Mouse (Mus musculus) adrenal gland, adult 2 months (tissue): ENCODE measurements around the gene Retreg3. TPM values are rescaled to one million over a fixed set of nuclear protein-coding genes. Genes with fewer than 3 reads are reported as not detected.
"Not testable (repeated sequence)": the region's sequence is repeated elsewhere in the genome, so short reads cannot be mapped to it uniquely, and the experiment has no call there.

Experiments used
- DNase-seq: peaks from one replicate; pipeline ENCODE4 v3.0.0; 2021
- polyA plus RNA-seq: library from polyadenylated mRNA; depleted of rRNA; stranded (reverse); fragments of >200 nt; gene quantifications from 2 replicates; pipeline ENCODE4 v1.2.3, GENCODE M21; 2012
- total RNA-seq, 2 experiments: library from RNA; stranded (reverse); gene quantifications; 2 replicates each; pipeline ENCODE4 v1.2.3; 2021

The Retreg3 gene
- total and polyA plus RNA-seq, 3 experiments: 46.9 to 50.9 (median 50.7) TPM

DNA sequence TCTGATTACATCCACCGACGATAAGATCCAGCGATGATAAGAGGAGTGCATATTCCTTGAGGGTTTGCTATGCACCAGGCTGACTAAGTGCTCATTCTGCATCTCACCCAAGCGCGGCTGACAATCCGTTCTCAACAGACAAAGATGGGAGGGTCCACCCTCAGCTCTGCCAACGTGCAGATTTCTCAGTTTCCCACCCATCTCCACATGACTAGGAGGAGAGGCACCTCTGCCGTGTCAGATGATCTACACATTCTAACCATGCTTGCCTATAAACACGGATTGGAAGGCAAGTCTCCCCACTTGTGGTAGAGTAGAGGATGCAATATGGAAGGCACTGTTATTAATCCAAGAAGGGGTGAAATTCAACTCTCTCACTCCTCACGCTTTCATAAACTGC lies 29.1 kb upstream of the Retreg3 start:
- DNase-seq: no peak

DNA sequence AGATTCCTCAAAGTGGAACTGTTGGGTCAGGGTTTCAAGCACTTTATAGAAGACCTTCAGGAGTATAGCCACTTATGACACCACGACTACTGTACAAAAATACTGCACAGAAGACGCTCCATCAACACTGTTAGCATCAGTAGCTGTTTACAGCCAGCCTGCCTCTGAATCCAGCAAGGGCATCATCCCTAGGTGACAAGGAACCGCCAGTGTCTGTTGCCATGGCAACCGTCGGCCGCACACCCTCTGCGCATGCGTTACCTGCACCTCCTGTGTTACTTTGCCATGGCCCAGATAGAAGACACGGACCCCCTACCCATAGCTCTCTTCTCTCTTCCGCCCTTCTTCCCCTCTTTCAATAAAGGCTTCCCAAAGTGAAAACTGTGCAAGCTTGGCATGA lies 26.7 kb upstream of the Retreg3 start:
- DNase-seq: no peak

DNA sequence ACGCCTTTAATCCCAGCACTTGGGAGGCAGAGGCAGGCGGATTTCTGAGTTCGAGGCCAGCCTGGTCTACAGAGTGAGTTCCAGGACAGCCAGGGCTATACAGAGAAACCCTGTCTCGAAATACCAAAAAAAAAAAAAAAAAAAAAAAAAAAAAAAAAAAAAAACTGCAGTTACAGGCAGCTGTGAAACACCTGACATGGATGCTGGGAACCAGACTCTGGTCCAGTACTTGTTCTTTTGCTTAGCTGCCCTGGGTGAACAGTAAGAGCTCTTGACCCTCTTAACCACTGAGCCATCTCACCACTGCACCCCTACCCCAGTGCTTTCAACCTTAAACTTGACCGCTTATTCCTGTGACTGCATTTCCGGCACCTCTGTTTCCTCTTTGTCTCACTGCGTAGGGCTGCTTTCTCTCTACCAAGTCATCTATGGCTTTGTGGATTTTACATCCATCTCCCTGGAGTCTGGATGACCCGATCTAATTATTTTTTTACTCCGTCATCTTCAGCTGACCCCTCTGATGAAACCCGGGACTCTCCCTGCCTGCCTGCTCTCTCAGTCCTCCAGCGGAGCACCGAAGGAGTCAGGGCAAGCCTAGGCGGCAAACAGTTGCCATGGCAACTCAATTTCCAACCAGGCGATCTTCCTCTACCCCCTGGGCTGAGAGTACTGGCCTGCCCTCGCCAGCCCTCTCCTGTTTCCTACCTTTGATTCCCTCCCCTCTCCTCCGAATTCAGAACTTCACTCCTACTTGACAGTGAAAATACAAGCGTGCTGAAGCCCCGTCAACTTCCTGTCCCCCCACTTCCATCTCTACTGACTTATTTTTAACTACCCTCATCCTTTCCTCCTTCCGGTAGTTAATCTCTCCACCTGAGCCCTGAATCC lies 23.9 kb upstream of the Retreg3 start:
- DNase-seq: peak; percentile 66

DNA sequence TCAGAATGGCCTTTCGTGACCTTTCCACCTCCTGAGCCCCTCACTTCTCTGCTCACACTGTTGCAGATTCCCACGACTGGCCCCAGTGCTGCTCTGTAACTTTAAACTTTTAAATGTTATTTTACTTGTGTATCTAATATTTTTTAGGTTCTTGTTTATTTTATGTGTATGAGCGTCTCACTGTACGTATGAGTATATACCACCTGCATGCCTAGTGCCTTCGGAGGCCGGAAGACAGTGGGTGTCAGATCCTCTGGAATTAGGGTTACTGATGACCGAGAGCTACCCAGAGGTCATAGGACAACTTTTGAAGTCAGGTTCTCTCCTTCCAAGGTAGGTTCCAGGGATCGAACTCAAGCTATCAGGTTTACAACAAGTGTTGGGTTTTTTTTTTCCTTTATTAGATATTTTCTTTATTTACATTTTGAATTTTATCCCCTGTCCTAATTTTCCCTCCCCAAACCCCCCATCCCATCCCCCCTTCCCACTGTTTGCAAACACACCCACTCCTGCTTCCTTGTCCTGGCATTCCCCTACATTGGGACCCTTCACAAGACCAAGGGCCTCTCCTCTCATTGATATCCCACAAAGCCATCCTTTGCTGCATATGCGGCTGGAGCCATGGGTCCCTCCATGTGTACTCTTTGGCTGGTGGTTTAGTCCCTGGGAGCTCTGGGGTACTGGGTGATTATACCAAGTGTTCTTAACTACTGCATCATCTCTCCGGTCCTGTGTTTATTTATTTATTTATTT lies 22.7 kb upstream of the Retreg3 start:
- DNase-seq: no peak

DNA sequence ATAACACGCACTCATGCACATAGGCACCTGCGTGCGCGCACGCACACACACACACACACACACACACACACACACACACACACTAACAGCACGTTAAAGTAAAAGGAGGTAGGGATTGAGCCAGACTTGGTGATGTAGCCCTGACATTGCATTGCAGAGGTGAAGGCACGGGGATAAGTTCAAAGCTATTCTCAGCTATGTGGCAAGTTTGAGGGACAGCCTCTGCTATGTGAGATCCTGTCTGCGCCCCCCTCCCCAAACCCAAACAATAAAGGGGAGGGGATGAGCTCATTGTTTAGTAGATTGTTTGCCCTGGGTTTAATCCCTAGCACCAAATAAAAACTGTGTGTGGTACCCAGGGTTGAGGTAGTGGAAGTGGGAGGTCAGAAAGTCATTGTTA lies 21.4 kb upstream of the Retreg3 start:
- DNase-seq: no peak

DNA sequence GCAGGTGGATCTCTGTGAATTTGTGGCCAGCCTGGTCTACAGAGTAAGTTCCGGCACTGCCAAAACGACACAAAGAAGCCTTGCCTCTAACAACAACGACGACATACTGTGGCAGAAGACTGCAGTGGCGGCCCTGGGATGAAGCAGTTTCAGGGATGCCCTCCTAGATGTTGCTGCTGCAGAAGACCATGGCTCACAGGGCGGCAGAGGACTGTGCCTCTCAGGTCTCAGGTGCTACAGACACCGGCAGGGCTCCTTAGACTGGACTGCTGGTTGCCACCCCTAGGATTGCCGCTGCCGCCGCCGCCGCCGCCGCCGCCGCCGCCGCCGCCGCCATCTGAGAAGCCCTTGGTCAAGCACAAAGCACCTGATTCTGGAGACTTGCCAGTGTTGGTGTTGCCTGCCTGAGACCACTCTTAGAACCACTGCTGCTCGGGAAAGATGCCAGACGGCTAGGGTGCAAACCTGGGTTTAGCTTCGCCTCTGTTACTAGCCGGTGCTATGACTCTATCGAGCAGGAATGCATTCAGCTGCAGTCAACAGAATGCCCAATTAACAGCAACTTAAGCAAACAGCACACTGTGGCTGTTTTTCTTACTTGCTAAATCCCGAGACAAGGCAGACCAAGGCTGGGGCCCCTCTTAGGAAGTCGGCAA lies 20.6 kb upstream of the Retreg3 start:
- DNase-seq: peak; percentile 38

DNA sequence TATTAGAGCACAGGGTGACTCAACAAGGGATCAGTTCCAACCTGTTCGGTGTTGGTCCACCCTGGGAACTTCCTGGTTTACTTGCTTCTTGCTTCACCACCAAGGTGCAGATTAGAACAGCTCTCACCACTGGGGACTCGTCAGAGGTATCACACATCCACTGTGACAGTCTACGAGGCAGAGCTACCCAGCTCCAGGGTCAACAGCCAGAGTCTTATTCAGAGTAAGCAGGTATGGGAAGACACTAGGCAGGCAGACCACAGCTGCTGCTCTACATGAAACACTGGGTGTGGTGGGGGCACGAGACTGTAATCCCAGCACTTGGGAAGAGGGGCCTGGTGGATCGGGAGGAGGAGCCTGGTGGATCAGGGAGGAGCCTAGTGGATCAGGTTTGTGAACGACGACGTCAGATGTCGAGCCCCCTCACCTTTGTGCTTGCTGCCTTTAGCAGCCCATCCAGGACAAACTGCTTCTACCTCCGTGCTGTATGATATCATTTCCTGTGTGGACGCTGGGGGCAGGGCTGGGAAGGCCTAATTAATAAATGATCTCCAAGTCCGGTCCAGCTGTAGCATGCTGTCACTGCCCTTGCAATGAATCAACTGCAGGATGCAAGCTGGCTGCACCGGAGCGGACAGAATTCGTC lies 19.0 kb upstream of the Retreg3 start:
- DNase-seq: peak; percentile 75

DNA sequence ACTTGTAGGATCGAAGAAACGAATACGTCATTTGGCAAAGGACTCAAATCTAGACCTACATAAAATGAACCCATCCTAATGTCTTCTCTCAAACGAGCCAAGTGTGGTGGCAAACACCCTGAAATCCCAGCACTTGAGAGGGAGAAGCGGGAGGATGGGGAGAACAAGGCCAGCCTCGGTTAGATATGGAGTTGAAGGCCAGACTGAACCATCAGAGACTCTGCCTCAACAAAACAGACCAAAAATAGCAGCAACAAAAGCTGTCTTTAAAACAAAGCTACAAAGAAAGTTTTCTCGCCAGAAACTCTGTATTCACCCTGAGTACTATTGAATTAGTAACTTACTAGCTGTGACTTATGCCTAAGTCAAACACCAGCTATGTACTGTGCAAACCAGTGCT lies 17.3 kb upstream of the Retreg3 start:
- no peak for DNase-seq

DNA sequence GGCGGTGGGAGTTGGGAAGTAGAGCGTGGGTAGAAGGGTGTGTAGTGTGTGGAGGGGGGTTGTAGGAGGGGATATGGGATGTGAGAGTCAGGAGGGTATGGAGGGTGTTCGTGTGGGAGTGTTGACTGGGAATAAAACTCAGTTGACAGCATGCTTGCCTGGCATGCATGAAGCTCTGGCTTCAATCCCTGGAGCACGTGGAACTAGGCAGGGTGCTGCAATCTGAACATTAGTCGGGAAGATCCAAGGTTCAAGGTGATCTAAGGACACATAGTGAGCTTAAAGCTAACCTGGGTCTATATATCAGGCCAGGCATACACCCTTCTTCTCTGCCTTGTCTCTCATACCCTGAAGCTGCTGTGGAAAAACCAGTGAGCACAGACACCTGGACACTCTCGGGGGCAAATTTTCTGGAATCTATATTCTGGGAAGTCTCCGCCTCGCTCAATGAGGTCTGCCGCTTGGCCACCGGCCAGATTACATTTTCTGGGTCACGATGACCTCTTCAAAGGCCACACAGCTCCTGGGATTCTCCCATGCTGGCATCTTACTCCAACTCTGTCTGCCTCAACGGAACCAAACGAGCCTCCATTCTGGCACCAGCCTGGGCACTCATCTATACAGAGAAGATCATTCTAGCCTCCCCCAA lies 14.6 kb upstream of the Retreg3 start:
- peak; percentile 85 for DNase-seq

DNA sequence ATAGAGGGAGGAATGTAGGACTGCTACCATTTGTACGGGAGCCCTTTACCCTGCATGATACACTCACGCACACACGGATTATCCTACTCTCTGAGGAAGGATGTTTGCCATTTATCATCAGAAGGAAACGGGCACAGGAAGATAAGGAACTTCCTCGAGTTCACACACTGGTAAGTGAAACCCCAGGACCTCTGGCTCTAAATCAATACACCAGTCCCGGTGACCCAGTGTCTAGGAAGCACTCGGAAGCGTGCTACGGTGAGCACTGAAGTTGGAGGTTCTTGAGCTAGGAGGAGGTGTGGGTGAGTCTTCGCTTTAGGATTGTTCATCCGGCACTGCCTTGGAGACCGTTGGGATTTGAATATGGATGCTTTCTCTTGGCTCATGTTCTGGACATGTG lies 13.3 kb upstream of the Retreg3 start:
- no peak for DNase-seq

DNA sequence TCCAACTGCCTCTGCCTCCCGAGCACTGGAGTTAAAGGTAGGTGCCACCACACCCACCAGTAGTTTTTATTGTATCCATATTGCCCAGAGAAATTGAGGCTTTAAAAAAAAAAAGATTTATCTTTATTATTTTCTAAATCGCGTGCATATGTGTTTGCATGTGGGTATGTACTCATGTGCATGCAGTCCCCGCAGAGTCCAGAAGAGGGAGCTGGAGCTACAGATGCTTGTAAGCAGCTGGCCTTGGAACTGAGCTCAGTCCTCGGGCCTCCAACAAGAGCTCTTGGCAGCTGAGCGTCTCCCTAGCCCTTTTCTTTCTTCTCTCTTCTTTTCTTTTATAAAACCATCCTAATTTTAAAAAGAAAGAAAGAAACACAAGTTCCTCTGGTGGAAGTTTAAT lies 12.0 kb upstream of the Retreg3 start:
- no peak for DNase-seq

DNA sequence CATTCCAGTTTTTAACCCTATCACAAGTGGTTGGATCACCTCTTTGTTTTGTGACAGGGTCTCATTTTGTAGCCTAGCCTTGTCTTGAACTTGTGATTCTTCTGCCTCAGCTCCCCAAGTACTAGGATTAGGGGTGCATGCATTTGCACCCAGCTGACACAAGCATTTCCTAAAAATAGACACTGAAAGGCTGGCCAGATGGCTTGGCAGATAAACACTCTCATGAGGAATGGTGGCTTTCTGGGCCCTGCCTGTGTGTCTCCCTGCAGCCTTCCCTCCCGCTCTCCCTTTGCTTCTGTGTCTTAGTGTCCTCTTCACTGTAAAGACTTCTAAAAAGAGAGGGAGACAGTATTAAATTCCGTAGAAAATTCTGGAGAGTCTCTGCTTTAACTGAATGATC lies 11.5 kb upstream of the Retreg3 start:
- DNase-seq: no peak

DNA sequence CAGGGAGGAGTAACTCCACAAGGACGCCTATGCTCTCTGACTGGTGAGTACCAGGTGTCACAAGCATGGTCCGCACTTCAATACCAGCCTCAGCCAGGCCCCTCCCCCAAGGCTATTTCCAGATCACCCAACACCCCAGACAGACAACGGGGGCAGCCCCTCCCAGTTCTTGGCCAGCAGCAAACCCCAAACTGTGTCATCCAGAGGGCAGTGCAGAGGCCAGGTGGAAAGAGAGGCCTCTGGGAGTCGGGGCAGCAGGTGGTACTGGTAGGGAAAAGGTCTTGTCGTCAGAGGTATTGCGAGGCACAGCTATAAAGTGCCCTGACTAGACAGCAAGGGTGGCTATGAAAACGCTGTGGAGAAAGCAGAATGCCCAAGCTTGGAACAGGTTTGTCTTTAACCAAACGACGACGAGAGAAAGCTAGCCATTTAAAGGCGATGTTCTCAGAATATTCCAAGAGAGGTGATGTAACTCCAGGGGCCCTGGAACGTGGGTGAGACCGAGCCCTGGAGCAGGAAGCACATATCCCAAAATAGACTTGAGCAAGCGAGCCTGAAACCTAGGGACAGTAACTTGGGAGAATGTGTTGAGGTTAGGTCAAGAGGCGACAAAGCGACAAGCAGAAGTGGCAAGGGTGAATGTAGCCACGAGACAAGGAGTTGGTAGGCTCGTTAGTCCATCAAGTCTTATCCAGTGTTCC lies 10.5 kb upstream of the Retreg3 start:
- DNase-seq: peak; percentile 53

DNA sequence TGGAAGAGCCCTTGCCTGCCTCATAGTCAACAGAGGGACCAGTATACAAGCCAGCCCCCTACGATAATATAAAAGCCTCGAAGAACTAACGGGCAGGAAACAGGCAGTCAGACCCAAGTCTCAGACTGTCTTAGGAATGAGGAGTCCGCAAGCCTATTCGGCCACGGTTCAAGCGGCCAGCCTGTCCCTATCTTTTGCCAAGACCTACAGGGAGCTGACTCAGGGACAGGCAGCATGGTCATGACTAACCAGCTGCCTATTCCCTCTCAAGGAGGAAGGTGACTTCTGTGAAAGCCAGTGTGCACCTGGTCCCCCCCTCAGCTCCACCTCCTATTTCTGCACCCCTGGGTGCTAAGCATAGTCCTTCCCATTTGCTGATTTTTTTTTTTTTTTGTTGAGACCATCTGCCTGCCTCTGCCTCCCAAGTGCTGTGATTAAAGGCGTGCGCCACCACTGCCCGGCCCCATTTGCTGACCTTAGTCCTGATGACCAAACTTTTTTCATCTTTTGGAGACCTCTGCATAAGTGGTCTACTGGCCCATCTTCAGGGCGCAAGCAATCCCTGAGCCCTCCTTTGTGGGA lies 9.4 kb upstream of the Retreg3 start:
- DNase-seq: peak; percentile 65

DNA sequence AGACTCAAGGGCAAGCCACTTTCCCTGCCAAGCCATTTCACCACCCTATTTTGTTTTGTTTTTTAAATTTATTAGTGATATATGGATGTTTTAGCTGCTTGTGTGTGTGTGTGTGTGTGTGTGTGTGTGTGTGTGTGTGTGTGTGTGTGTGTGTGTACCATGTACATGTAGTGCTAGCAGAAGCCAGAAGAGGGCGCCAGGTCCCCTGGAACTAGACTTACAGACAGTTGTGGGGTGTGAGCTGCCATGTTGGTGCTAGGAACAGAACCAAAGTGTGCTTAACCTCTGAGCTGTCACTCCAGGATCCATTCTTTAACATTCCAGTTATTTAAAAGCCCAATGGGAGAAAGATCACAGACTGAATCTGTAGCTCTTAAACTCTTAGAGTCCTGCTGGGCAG lies 7.4 kb upstream of the Retreg3 start:
- no peak for DNase-seq

DNA sequence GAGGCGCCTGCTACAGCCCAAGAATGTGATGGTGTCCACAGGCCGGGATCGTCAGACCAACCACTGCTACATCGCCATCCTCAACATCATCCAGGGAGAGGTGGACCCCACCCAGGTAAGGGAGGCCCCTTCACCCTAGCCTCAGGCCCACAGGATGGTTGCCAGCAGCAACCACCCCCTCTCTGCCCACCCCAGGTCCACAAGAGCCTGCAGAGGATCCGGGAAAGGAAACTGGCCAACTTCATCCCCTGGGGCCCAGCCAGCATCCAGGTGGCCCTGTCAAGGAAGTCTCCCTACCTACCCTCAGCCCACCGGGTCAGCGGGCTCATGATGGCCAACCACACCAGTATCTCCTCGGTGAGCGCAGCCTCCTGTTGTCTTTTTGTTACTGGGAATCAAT lies 5.3 kb upstream of the Retreg3 start:
- DNase-seq: not testable (repeated sequence)

DNA sequence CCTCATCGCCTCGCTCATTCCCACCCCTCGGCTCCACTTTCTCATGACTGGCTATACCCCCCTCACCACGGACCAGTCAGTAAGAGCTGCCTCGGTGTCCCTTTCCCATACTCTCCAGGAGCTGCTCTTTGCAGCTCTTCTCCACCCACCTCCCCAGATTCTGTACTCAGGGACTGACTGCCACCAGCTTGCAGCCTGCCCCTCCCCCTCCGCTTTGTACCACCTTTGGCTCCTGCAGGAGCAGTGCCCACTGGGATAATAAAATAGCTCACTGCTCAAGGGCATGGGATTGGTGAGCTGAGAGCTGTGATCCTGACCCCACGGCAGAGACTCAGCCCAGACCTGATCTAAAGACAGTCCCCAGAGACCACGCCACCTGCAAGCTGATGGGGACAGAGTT lies 4.8 kb upstream of the Retreg3 start:
- DNase-seq: not testable (repeated sequence)

DNA sequence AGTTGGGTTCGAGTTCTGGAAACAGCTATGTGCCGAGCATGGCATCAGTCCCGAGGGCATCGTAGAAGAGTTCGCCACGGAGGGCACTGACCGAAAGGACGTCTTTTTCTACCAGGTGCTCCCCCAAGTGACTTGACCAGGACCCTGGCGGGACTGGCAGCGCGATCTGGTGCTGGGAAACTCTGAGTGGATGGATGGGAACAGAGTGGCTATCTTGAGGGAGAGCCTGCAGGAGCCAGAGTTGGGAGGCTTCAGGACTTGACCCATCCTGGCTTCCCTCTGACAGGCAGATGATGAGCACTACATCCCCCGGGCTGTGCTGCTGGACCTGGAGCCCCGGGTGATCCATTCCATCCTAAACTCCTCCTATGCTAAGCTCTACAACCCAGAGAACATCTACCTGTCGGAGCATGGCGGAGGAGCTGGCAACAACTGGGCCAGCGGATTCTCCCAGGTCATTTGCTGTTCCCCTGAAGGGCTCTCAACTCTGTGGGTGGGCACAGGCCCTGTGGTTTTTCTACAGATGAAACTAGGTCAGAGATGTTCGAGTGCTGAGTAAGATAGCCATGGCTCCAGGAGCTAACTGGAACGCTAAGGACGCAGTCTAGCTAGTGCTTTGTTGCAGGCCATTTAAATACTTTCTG lies 974 bp upstream of the Retreg3 start:
- DNase-seq: no peak

DNA sequence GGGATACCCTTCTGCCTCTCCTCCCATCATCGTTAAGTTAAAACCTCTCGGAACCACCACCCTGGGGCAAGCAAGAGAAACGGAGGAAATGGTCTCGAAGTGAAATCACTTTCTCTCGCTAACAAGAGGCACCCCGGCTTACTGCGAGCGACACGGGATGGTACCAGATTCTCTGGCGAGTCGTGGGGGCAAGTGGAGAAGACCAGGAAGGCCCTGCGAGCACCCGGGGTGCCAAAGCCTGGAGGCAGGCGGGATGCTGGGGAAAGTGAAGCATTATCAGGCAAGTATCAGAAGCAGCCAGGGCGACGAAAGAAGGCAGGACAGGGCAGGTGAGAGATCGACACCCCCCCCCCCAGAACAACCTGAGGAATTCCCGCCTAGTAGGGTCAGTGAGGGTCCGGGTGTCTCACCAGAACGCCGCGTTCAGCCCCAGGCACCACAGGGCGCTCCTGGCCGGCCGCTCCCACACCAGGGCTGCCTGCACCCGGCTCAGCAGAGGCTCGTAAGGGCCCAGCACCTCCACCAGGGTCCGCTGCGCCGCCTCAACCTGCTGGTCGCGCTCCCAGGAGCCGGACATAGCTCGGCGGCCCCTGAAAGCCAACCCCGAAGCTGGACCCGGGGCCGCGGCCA lies 447 bp downstream of the Retreg3 start:
- no peak for DNase-seq

DNA sequence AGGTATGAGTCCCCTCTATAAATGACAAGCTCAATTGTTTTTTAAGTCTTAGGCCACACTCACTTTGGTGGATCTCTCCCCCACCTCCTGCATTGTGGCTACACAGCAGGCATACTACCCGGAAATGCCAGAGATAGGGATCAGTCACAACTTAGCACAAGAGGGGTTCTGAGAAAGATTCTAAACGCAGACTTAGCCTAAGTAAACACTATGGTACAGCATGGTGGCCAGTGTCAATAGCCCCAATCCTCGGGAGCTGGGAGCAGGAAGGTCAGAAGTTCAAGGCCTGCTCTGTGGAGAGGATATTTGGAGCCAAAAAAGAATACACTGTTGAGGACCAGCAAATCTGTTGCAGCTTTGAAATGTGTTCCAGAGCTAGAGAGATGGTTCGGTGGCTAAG lies 1.6 kb downstream of the Retreg3 start:
- DNase-seq: no peak
